Mouse (Mus musculus): ENCODE measurements around the gene Olfr342. TPM values are rescaled to one million over a fixed set of nuclear protein-coding genes. Genes with fewer than 3 reads are reported as not detected.

The Olfr342 gene
- not detected in 2 replicates for polyA plus RNA-seq (2015; fragmentation: Nextera tagmentation; extraction: Ambion mirVana)

GRCm38 (mm10) chr2:36524698-36525097 is at the start of gene Olfr342:
Gene Olfr342 (plus strand): TSS chr2:36524998.
- ATAC-seq (ENCODE audit: low FRiP score): no peak
- Histone ChIP-seq H3K27me3 (no peaks in the 10 kb centered on the region), H3K27ac (no peak within 1 kb of the TSS), H3K4me3 (no peak within 1 kb of the TSS), H3K36me3 (no peaks in the 10 kb centered on the region), H3K4me1 (replicated peaks) (no peaks in the 10 kb centered on the region), H3K4me2 (no peak within 1 kb of the TSS), H3K9ac (no peak within 1 kb of the TSS), H3K9me3 (peaks cover 8% of the 10 kb centered on the region)
- WGBS: 63% methylated on average over 3 of the region's 3 CpGs

GRCm38 (mm10) chr2:36482368-36482767 is 42.4 kb upstream of the Olfr342 start, which contains the start of gene Olfr341:
Gene Olfr341 (minus strand): TSS chr2:36482468.
- H3K27me3 ChIP-seq: no peaks in the 10 kb centered on the region
- H3K27ac ChIP-seq: no peak within 1 kb of the TSS
- no peaks in the 10 kb centered on the region for H3K36me3 ChIP-seq
- H3K4me1 ChIP-seq (replicated peaks): no peaks in the 10 kb centered on the region
- ATAC-seq (ENCODE audit: low FRiP score): no peak
- H3K9me3 ChIP-seq: peaks cover 11% of the 10 kb centered on the region; the same call in 1 of the 2 replicates
- H3K9ac ChIP-seq: no peak within 1 kb of the TSS
- no peak within 1 kb of the TSS for H3K4me2 ChIP-seq
- H3K4me3 ChIP-seq: no peak within 1 kb of the TSS

DNA sequence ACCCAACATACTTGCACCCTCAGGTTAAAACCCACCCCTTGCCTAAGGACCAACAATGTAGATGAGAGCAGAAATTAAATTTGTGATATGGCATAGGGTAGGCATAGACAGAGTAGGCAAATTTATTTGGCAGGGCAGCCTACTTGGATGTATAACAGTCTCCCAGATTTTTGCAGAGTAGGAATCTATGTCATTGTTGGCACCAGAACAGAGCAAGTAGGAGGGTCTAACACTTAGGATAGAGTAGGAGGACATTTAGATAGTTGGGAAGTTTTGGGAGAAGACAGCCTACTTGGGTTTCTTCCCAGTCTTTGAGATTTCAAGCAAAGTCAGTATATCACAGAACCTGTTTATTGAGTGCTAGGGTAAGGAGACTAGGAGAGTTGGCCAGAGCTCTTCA is 40.4 kb downstream of the Olfr342 start:
- Histone ChIP-seq H3K4me2 (no peak overlapping the region), H3K9ac (no peak overlapping the region), H3K4me3 (no peak overlapping the region), H3K4me1 (replicated peaks) (no peaks in the 10 kb centered on the region), H3K27ac (no peak overlapping the region), H3K36me3 (no peaks in the 10 kb centered on the region), H3K9me3 (peaks cover 36% of the 10 kb centered on the region), H3K27me3 (no peaks in the 10 kb centered on the region)
- ATAC-seq (ENCODE audit: low FRiP score): no peak

DNA sequence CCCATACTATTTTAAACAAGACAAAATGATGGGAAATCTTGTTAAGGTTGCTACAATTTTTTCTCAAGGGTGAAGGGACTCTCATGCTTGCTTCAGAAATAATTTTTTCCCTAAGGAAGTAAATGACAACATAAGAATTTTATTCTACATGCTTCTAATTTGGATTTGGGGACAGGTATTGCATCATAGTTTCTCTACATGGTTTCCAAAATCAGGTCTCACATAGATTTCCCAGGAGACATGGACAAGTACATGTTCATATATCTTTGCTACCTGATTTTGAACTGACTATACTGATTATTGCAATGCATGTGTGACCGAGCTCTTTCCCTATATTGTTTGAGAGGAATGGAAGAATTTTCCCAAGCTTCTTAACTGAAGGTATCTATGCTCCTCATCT is 41.6 kb downstream of the Olfr342 start, which contains the start of gene Olfr344:
Olfr344 (plus strand) TSS at position 301 of the 400 bp plus-strand sequence.
- H3K36me3 ChIP-seq: no peaks in the 10 kb centered on the region
- ATAC-seq (ENCODE audit: low FRiP score): no peak
- no peak within 1 kb of the TSS for H3K9ac ChIP-seq
- 88% methylated on average over 1 of the region's 1 CpGs for WGBS
- H3K4me3 ChIP-seq: no peak within 1 kb of the TSS
- H3K4me1 ChIP-seq (replicated peaks): no peaks in the 10 kb centered on the region
- no peak within 1 kb of the TSS for H3K27ac ChIP-seq
- H3K9me3 ChIP-seq: peaks cover 32% of the 10 kb centered on the region
- H3K27me3 ChIP-seq: no peaks in the 10 kb centered on the region
- no peak within 1 kb of the TSS for H3K4me2 ChIP-seq

- no peaks in the 10 kb centered on the region for H3K4me1 ChIP-seq (replicated peaks)
- ATAC-seq (ENCODE audit: low FRiP score): no peak
Measured at GRCm38 (mm10) chr2:36567022-36567421, 42.2 kb downstream of the Olfr342 start.

GRCm38 (mm10) chr2:36567845-36568244 is 43.0 kb downstream of the Olfr342 start:
- no peak for ATAC-seq (ENCODE audit: low FRiP score)
- Histone ChIP-seq H3K9me3 (peaks cover 27% of the 10 kb centered on the region), H3K27me3 (no peaks in the 10 kb centered on the region), H3K4me2 (no peak overlapping the region), H3K27ac (no peak overlapping the region), H3K4me3 (no peak overlapping the region), H3K9ac (no peak overlapping the region), H3K4me1 (replicated peaks) (no peaks in the 10 kb centered on the region), H3K36me3 (no peaks in the 10 kb centered on the region)
- WGBS: 96% methylated on average over 3 of the region's 3 CpGs

More at GRCm38 (mm10) chr2:36567022-36567421, 42.2 kb downstream of the Olfr342 start:
- H3K36me3 ChIP-seq: no peaks in the 10 kb centered on the region
- no peak overlapping the region for H3K4me3 ChIP-seq
- no peaks in the 10 kb centered on the region for H3K27me3 ChIP-seq
- no peak overlapping the region for H3K9ac ChIP-seq
- no peak overlapping the region for H3K4me2 ChIP-seq
- H3K27ac ChIP-seq: no peak overlapping the region
- H3K9me3 ChIP-seq: peaks cover 27% of the 10 kb centered on the region

Other genes starting within 250 kb of the Olfr342 start
- gene Olfr338, start 151.5 kb upstream of the Olfr342 start, polyA plus RNA-seq (2015; fragmentation: Nextera tagmentation; extraction: Ambion mirVana): 0.03 TPM in 1 of 2 replicates, not detected in the other
- gene Olfr339, start 106.1 kb upstream of the Olfr342 start, polyA plus RNA-seq (2015; fragmentation: Nextera tagmentation; extraction: Ambion mirVana): not detected in 2 replicates
- gene Olfr340, start 72.4 kb upstream of the Olfr342 start, polyA plus RNA-seq (2015; fragmentation: Nextera tagmentation; extraction: Ambion mirVana): not detected in 2 replicates
- not detected in 2 replicates for gene Olfr341, start 42.5 kb upstream of the Olfr342 start, polyA plus RNA-seq (2015; fragmentation: Nextera tagmentation; extraction: Ambion mirVana)
- gene Olfr344, start 41.7 kb downstream of the Olfr342 start, polyA plus RNA-seq (2015; fragmentation: Nextera tagmentation; extraction: Ambion mirVana): not detected in 2 replicates
- not detected in 2 replicates for gene Olfr345, start 115.0 kb downstream of the Olfr342 start, polyA plus RNA-seq (2015; fragmentation: Nextera tagmentation; extraction: Ambion mirVana)
- gene Olfr346, start 160.8 kb downstream of the Olfr342 start, polyA plus RNA-seq (2015; fragmentation: Nextera tagmentation; extraction: Ambion mirVana): not detected in 2 replicates
- not detected in 2 replicates for gene Olfr347, start 206.9 kb downstream of the Olfr342 start, polyA plus RNA-seq (2015; fragmentation: Nextera tagmentation; extraction: Ambion mirVana)

All from hindbrain, embryonic 13.5 days (tissue).